Mouse (Mus musculus) megakaryocyte, embryonic 14.5 days (primary cell): ENCODE data around the gene Dennd5b. TPM values are rescaled to one million over a fixed set of nuclear protein-coding genes. Genes with fewer than 3 reads are reported as not detected.

Experiments
- H3K27me3 ChIP-seq: replicated peaks from 2 replicates; pipeline ENCODE3; 2012; ENCODE audit warnings: inconsistent platforms
- H3K36me3 ChIP-seq: replicated peaks from 2 replicates; pipeline ENCODE3; 2012; ENCODE audit warnings: low read length, inconsistent platforms, mixed read lengths
- H3K4me1 ChIP-seq: 2 replicates; pipeline ENCODE4 v1.6.1; 2012; ENCODE audit warnings: inconsistent platforms
- H3K4me3 ChIP-seq: replicated peaks from 2 replicates; pipeline ENCODE3; 2012; ENCODE audit warnings: moderate library complexity, mild to moderate bottlenecking, inconsistent platforms
- H3K9me3 ChIP-seq: 2 replicates; pipeline ENCODE4 v1.6.1; 2012; ENCODE audit warnings: inconsistent platforms
- FLI1 ChIP-seq: IDR thresholded peaks from 2 replicates; pipeline ENCODE4 v1.6.1; 2012; ENCODE audit warnings: low read length, inconsistent platforms, mixed read lengths
- GATA1 ChIP-seq: IDR thresholded peaks from 3 replicates; pipeline ENCODE4 v1.6.1; 2012; ENCODE audit warnings: mixed read lengths, low read length, inconsistent platforms, borderline replicate concordance
- polyA plus RNA-seq: library from polyadenylated mRNA; stranded (reverse); fragments of >175 nt; gene quantifications from 2 replicates; pipeline ENCODE4 v1.2.3, GENCODE M21; 2012; ENCODE audit warnings: low replicate concordance; ENCODE audit not compliant: insufficient read depth

Gene Dennd5b
- polyA plus RNA-seq, 1 experiment, result 0.07 TPM

- TF ChIP-seq GATA1 (no peak), FLI1 (no peak)
- peaks cover 14% of the 10 kb centered on the region for H3K4me1 ChIP-seq
- H3K36me3 ChIP-seq, result no peaks in the 10 kb centered on the region
- H3K9me3 ChIP-seq, result no peaks in the 10 kb centered on the region
- peaks cover 3% of the 10 kb centered on the region for H3K27me3 ChIP-seq
- H3K4me3 ChIP-seq, result no peak overlapping the region
These were observed 141.8 kb downstream of the Dennd5b start for GRCm38 (mm10) chr6:148959540-148960238.

GRCm38 (mm10) chr6:148958712-148959111 lies 142.8 kb downstream of the Dennd5b start:
- no peaks in the 10 kb centered on the region for H3K9me3 ChIP-seq
- peaks cover under 1% of the 10 kb centered on the region for H3K27me3 ChIP-seq
- no peaks in the 10 kb centered on the region for H3K36me3 ChIP-seq
- H3K4me1 ChIP-seq, result peaks cover 14% of the 10 kb centered on the region
- no peak overlapping the region for H3K4me3 ChIP-seq
- no peak for TF ChIP-seq FLI1
- no peak for TF ChIP-seq GATA1

GRCm38 (mm10) chr6:148957046-148957445 lies 144.4 kb downstream of the Dennd5b start:
- Histone ChIP-seq H3K9me3 (no peaks in the 10 kb centered on the region), H3K4me3 (no peak overlapping the region), H3K36me3 (no peaks in the 10 kb centered on the region), H3K27me3 (no peaks in the 10 kb centered on the region), H3K4me1 (peaks cover 14% of the 10 kb centered on the region)
- no peak for TF ChIP-seq FLI1
- TF ChIP-seq GATA1, result no peak

- no peaks in the 10 kb centered on the region for H3K27me3 ChIP-seq
These were observed 145.6 kb downstream of the Dennd5b start for GRCm38 (mm10) chr6:148955641-148956420.

GRCm38 (mm10) chr6:148946881-148947405 lies 154.5 kb downstream of the Dennd5b start:
- Histone ChIP-seq H3K4me1 (peaks cover 22% of the 10 kb centered on the region), H3K36me3 (no peaks in the 10 kb centered on the region), H3K9me3 (no peaks in the 10 kb centered on the region), H3K4me3 (peak overlapping the region; percentile 96), H3K27me3 (no peaks in the 10 kb centered on the region)
- no peak for TF ChIP-seq GATA1
- no peak for TF ChIP-seq FLI1

More at GRCm38 (mm10) chr6:148955641-148956420, 145.6 kb downstream of the Dennd5b start:
- no peaks in the 10 kb centered on the region for H3K36me3 ChIP-seq
- H3K4me1 ChIP-seq, result peaks cover 11% of the 10 kb centered on the region
- TF ChIP-seq GATA1 (no peak), FLI1 (no peak)
- no peaks in the 10 kb centered on the region for H3K9me3 ChIP-seq
- H3K4me3 ChIP-seq, result no peak overlapping the region

- TF ChIP-seq FLI1, result no peak
- no peak for TF ChIP-seq GATA1
- Histone ChIP-seq H3K36me3 (no peaks in the 10 kb centered on the region), H3K27me3 (no peaks in the 10 kb centered on the region), H3K4me1 (peaks cover 27% of the 10 kb centered on the region), H3K9me3 (no peaks in the 10 kb centered on the region), H3K4me3 (peak within 1 kb of the TSS; percentile 96)
These were observed 155.1 kb downstream of the Dennd5b start, which contains the start of gene Sinhcaf for GRCm38 (mm10) chr6:148946409-148946742. Gene Sinhcaf (minus strand): TSS chr6:148946467.

GRCm38 (mm10) chr6:148945509-148946408 lies 155.7 kb downstream of the Dennd5b start:
- Histone ChIP-seq H3K4me3 (peak overlapping the region; percentile 96), H3K36me3 (no peaks in the 10 kb centered on the region), H3K9me3 (no peaks in the 10 kb centered on the region), H3K4me1 (peaks cover 27% of the 10 kb centered on the region), H3K27me3 (no peaks in the 10 kb centered on the region)
- TF ChIP-seq GATA1, result no peak
- no peak for TF ChIP-seq FLI1

- Histone ChIP-seq H3K9me3 (no peaks in the 10 kb centered on the region), H3K27me3 (no peaks in the 10 kb centered on the region), H3K36me3 (no peaks in the 10 kb centered on the region), H3K4me1 (peaks cover 27% of the 10 kb centered on the region), H3K4me3 (peak overlapping the region; percentile 96)
- TF ChIP-seq GATA1 (no peak), FLI1 (no peak)
These were observed 156.5 kb downstream of the Dennd5b start for GRCm38 (mm10) chr6:148944767-148945508.
